Mouse (Mus musculus) adrenal gland, adult (tissue): ENCODE measurements around the gene Nobox.

Experiments
- DNase-seq, 2 experiments: peaks; one replicate each; pipeline ENCODE4 v3.0.0; 2022 to 2023; ENCODE audit warnings: low spot score in 1 of 2; ENCODE audit not compliant: inconsistent age in 2 of 2

Gene Nobox

GRCm38 (mm10) chr6:43309454-43309853, at the start of gene Nobox:
Gene Nobox (minus strand): TSS chr6:43309554.
- no peak for DNase-seq

- DNase-seq: no peak
Observed at GRCm38 (mm10) chr6:43354562-43355241, 45.3 kb upstream of the Nobox start.

GRCm38 (mm10) chr6:43353446-43353845, 44.1 kb upstream of the Nobox start:
- no peak for DNase-seq

GRCm38 (mm10) chr6:43349083-43349482, 39.7 kb upstream of the Nobox start:
- DNase-seq: no peak

- DNase-seq: no peak
Observed at GRCm38 (mm10) chr6:43347637-43348036, 38.3 kb upstream of the Nobox start.

- DNase-seq: no peak
Observed at GRCm38 (mm10) chr6:43343006-43343405, 33.7 kb upstream of the Nobox start.

- no peak for DNase-seq
Observed at GRCm38 (mm10) chr6:43342386-43342785, 33.0 kb upstream of the Nobox start.

GRCm38 (mm10) chr6:43338804-43339203, 29.4 kb upstream of the Nobox start:
- no peak for DNase-seq

GRCm38 (mm10) chr6:43337491-43337961, 28.2 kb upstream of the Nobox start:
- no peak for DNase-seq

- DNase-seq: no peak
Observed at GRCm38 (mm10) chr6:43335619-43336234, 26.4 kb upstream of the Nobox start.

- peak; percentile 13 to 37 for DNase-seq
Observed at GRCm38 (mm10) chr6:43333479-43333878, 24.1 kb upstream of the Nobox start.

- peak in 1 of 2 experiments; percentile 41 for DNase-seq
Observed at GRCm38 (mm10) chr6:43312961-43313656, 3.8 kb upstream of the Nobox start.

GRCm38 (mm10) chr6:43312546-43312945, 3.2 kb upstream of the Nobox start:
- DNase-seq: no peak

GRCm38 (mm10) chr6:43310071-43310470, 717 bp upstream of the Nobox start:
- DNase-seq: no peak

GRCm38 (mm10) chr6:43297508-43297850, 11.9 kb downstream of the Nobox start:
- no peak for DNase-seq

GRCm38 (mm10) chr6:43296798-43297507, 12.4 kb downstream of the Nobox start:
- DNase-seq: peak in 1 of 2 experiments; percentile 76

- no peak for DNase-seq
Observed at GRCm38 (mm10) chr6:43295908-43296307, 13.4 kb downstream of the Nobox start.

- no peak for DNase-seq
Observed at GRCm38 (mm10) chr6:43293175-43293574, 16.2 kb downstream of the Nobox start.

- DNase-seq: peak; percentile 68 to 84
Observed at GRCm38 (mm10) chr6:43292471-43293076, 16.8 kb downstream of the Nobox start.

GRCm38 (mm10) chr6:43292041-43292440, 17.3 kb downstream of the Nobox start:
- DNase-seq: peak in 1 of 2 experiments; percentile 21

- DNase-seq: no peak
Observed at GRCm38 (mm10) chr6:43280481-43280880, 28.9 kb downstream of the Nobox start.
